Mouse (Mus musculus): ENCODE results near the gene Osr1.

DNA sequence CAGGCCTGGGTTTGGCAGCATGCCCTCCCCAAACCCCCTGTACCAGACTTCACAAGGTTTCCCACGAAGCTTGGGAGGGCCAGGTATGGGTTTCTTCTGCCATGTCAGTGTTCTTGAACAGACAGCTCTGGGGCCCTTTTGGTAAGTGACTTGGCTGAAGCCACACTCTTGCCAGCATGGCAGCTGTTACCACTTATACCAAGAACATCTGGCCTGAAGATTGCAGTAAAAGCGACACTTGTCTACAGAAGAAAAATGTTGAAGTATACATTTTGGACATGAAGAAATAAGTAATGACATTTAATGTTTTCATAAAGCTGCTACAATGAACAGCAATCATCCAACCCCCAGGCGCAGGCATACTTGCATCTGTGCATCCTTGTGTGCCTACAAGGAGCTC lies 5.0 kb upstream of the Osr1 start:
- no peak for TF ChIP-seq CTCF (IDR thresholded peaks at IDR 0.05; ENCODE audit: control insufficient read depth, insufficient read depth, insufficient replicate concordance, low read depth, low read length)
- no peak for TF ChIP-seq POLR2A (IDR thresholded peaks at IDR 0.05; ENCODE audit: control insufficient read depth, low read depth, low read length)
